Mouse (Mus musculus): ENCODE results near the gene Scgb1a1. TPM values are rescaled to one million over a fixed set of nuclear protein-coding genes. Genes with fewer than 3 reads are reported as not detected.
"Not testable (repeated sequence)": the region's sequence is repeated elsewhere in the genome, so short reads cannot be mapped to it uniquely, and the experiment has no call there.

Scgb1a1 gene
- polyA plus RNA-seq, 1 experiment from 2014 or later: not detected

DNA sequence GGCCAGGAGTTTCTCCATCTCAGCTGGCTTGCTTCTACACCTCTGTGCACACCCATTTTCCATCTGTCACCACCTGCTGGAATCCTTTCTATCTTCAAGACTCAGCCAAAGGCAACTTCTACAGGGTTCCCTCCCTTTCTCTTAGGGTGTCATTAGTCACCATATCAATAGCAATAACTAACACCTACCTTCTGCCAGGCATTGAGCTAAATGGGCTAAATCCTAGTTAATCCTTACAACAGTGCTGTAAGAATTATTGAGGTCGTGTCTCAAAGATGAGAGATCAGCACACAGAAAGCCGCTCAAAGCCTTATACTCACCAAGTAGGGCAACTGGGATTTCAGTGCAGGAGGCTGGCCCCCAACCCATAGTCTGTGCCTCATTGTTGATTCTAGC, 13.3 kb upstream of the Scgb1a1 start:
- H3K9ac ChIP-seq (ENCODE audit: low read depth, low read length): no peak overlapping the region
- H3K4me2 ChIP-seq (ENCODE audit: low read length): no peak overlapping the region
- H3K36me3 ChIP-seq (ENCODE audit: insufficient read depth, low read length): no peaks in the 10 kb centered on the region
- no peaks in the 10 kb centered on the region for H3K9me3 ChIP-seq (replicated peaks; ENCODE audit: low read length)
- no peaks in the 10 kb centered on the region for H3K27me3 ChIP-seq (ENCODE audit: insufficient read depth, low read length)
- DNase-seq (ENCODE audit: low spot score) (no peak), ATAC-seq (replicated peaks; ENCODE audit: low FRiP score, low read depth) (no peak)
- H3K4me3 ChIP-seq (replicated peaks; ENCODE audit: low read depth, low read length): no peak overlapping the region
- 64% methylated on average over 2 of the region's 2 CpGs for WGBS
- H3K27ac ChIP-seq: no peak overlapping the region
- TF ChIP-seq CTCF (IDR thresholded peaks at IDR 0.05; ENCODE audit: low read depth): no peak
- no peaks in the 10 kb centered on the region for H3K4me1 ChIP-seq (replicated peaks; ENCODE audit: insufficient read depth, low read length)

DNA sequence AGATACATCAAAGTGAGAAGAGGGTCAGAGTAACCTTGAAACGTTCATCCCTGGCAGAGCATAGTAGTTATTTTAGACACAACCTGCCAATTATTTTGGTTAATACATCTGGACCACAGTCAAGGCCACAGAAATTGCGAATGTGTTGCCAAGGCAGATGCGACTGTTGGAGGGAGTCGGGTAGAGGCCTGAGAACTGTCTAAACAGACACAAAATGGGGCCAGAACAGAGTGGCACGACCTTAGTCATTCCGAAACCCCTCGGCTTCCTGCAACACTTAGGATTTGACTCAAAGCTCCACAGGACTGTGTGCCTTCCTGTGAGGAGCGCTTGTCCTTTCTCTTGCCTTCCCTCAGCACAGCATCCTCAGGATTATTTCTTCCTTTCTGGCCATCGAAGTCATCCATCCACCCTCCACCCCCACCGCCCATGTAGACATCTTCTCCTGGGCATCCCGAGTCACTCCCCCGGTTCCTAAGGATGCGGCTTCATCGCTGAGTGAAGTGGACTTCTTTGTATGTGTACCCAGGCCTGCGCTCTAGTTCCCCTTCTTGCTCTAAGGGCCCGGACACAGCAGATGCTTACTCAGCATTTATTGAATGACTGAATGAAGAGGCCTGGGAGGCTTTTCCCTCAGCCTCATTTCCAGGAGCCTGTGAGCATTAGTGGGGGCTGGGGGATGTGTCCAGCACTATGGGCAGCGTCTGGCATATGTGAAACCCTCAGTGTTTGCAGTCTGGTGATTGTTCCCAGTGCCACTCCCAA, 12.7 kb upstream of the Scgb1a1 start:
- DNase-seq (ENCODE audit: low spot score) (no peak), ATAC-seq (replicated peaks; ENCODE audit: low FRiP score, low read depth) (no peak)
- H3K27ac ChIP-seq: no peak overlapping the region
- no peaks in the 10 kb centered on the region for H3K36me3 ChIP-seq (ENCODE audit: insufficient read depth, low read length)
- no peak overlapping the region for H3K4me3 ChIP-seq (replicated peaks; ENCODE audit: low read depth, low read length)
- no peak for TF ChIP-seq CTCF (IDR thresholded peaks at IDR 0.05; ENCODE audit: low read depth)
- H3K4me1 ChIP-seq (replicated peaks; ENCODE audit: insufficient read depth, low read length): no peaks in the 10 kb centered on the region
- no peak overlapping the region for H3K9ac ChIP-seq (ENCODE audit: low read depth, low read length)
- no peaks in the 10 kb centered on the region for H3K27me3 ChIP-seq (ENCODE audit: insufficient read depth, low read length)
- no peak overlapping the region for H3K4me2 ChIP-seq (ENCODE audit: low read length)
- H3K9me3 ChIP-seq (replicated peaks; ENCODE audit: low read length): no peaks in the 10 kb centered on the region
- 81% methylated on average over 17 of the region's 17 CpGs for WGBS

DNA sequence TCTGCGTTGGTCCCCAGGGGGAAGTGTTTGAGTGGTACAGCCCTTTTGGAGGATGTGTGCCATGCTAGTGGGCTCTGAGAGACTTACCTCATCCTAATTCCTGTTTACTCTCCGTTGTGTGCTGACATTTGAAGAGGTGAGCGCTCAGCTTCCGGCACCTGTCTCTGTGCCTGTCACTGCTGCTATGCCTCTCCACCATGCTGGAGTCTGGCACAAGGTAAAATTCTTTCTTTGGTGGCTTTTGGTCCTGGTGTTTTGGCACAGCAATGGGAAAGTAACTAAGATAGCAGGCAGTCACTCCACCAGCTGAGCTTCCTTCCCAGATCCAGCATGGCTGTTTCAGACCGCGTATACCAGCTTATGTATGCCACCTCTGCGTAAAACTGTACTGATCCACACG, 12.0 kb upstream of the Scgb1a1 start:
- H3K27me3 ChIP-seq (ENCODE audit: insufficient read depth, low read length): no peaks in the 10 kb centered on the region
- no peak for DNase-seq (ENCODE audit: low spot score)
- no peak overlapping the region for H3K4me3 ChIP-seq (replicated peaks; ENCODE audit: low read depth, low read length)
- no peak overlapping the region for H3K9ac ChIP-seq (ENCODE audit: low read depth, low read length)
- no peak for ATAC-seq (replicated peaks; ENCODE audit: low FRiP score, low read depth)
- H3K4me1 ChIP-seq (replicated peaks; ENCODE audit: insufficient read depth, low read length): no peaks in the 10 kb centered on the region
- WGBS: 90% methylated on average over 8 of the region's 8 CpGs
- no peak for TF ChIP-seq CTCF (IDR thresholded peaks at IDR 0.05; ENCODE audit: low read depth)
- no peaks in the 10 kb centered on the region for H3K9me3 ChIP-seq (replicated peaks; ENCODE audit: low read length)
- no peaks in the 10 kb centered on the region for H3K36me3 ChIP-seq (ENCODE audit: insufficient read depth, low read length)
- H3K27ac ChIP-seq: no peak overlapping the region
- H3K4me2 ChIP-seq (ENCODE audit: low read length): no peak overlapping the region

DNA sequence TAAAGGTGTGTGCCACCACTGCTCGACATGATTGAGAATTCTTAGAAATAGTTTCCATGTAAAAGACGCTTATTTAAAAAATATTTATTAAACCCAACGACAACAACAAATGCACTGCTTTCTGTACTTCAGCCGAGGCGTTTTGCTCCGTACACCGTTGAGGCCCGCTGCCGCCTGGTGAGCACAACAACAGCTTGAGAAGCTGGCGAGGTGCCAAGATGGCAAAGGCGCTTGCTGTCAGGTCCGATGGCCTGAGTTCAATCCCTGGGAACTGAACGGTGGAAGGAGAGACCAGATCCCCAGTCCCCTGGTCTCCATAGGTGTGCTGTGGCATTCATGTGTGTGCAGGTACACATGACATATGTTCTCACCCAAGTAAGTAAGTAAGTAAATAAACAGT, 9.7 kb upstream of the Scgb1a1 start:
- ATAC-seq (replicated peaks; ENCODE audit: low FRiP score, low read depth): no peak
- Histone ChIP-seq H3K4me2 (ENCODE audit: low read length) (no peak overlapping the region), H3K27me3 (ENCODE audit: insufficient read depth, low read length) (no peaks in the 10 kb centered on the region), H3K9me3 (replicated peaks; ENCODE audit: low read length) (no peaks in the 10 kb centered on the region), H3K27ac (no peak overlapping the region), H3K4me3 (replicated peaks; ENCODE audit: low read depth, low read length) (no peak overlapping the region), H3K4me1 (replicated peaks; ENCODE audit: insufficient read depth, low read length) (no peaks in the 10 kb centered on the region), H3K9ac (ENCODE audit: low read depth, low read length) (no peak overlapping the region), H3K36me3 (ENCODE audit: insufficient read depth, low read length) (no peaks in the 10 kb centered on the region)
- TF ChIP-seq CTCF (IDR thresholded peaks at IDR 0.05; ENCODE audit: low read depth): no peak
- no peak for DNase-seq (ENCODE audit: low spot score)
- 77% methylated on average over 13 of the region's 13 CpGs for WGBS

DNA sequence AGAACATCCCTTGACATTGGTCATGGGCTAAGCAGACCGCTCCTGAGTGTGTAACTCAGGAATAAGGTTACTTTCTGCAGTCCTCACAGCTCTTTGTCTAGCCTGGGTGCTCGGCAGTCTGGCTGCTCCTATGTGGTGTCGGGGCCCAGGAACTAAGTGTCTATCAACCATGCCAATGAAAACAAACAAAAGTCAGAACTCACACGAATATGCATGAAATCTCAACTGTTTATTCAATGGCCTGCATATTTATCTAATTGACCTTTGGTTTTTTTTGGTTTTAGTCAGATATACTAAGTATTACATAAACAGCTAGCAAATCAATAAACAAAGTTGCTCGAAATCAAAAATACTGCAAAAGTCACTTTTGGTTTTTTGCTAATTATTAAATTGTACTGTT, 7.4 kb upstream of the Scgb1a1 start:
- no peak overlapping the region for H3K4me2 ChIP-seq (ENCODE audit: low read length)
- no peak overlapping the region for H3K4me3 ChIP-seq (replicated peaks; ENCODE audit: low read depth, low read length)
- no peaks in the 10 kb centered on the region for H3K9me3 ChIP-seq (replicated peaks; ENCODE audit: low read length)
- no peaks in the 10 kb centered on the region for H3K36me3 ChIP-seq (ENCODE audit: insufficient read depth, low read length)
- no peak overlapping the region for H3K9ac ChIP-seq (ENCODE audit: low read depth, low read length)
- ATAC-seq (replicated peaks; ENCODE audit: low FRiP score, low read depth) (no peak), DNase-seq (ENCODE audit: low spot score) (no peak)
- no peak overlapping the region for H3K27ac ChIP-seq
- WGBS: 64% methylated on average over 5 of the region's 5 CpGs
- TF ChIP-seq CTCF (IDR thresholded peaks at IDR 0.05; ENCODE audit: low read depth): no peak
- no peaks in the 10 kb centered on the region for H3K4me1 ChIP-seq (replicated peaks; ENCODE audit: insufficient read depth, low read length)
- no peaks in the 10 kb centered on the region for H3K27me3 ChIP-seq (ENCODE audit: insufficient read depth, low read length)

DNA sequence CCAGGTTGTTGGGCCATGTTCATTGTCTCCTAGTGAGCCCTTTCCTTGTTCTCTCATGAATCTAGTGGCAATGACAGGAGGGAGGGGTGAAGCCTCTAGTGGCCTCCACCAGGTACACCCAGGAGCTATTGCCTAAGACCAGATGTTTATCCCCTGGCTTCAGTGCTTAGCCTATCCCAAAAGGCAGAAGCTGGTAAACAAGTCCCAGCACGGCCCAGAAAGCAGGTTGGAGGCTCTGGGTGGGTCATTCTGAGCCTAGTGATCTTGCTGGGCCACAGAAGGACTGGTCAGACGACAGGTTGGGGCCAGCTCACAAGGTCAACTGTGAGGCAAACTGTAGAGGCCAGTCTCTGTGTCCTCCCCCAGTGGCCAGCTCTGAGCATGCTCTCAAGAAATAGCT, 3.0 kb upstream of the Scgb1a1 start:
- H3K27ac ChIP-seq: no peak overlapping the region
- H3K4me3 ChIP-seq (replicated peaks; ENCODE audit: low read depth, low read length): no peak overlapping the region
- H3K36me3 ChIP-seq (ENCODE audit: insufficient read depth, low read length): no peaks in the 10 kb centered on the region
- H3K9ac ChIP-seq (ENCODE audit: low read depth, low read length): no peak overlapping the region
- H3K4me2 ChIP-seq (ENCODE audit: low read length): no peak overlapping the region
- no peak for TF ChIP-seq CTCF (IDR thresholded peaks at IDR 0.05; ENCODE audit: low read depth)
- no peaks in the 10 kb centered on the region for H3K27me3 ChIP-seq (ENCODE audit: insufficient read depth, low read length)
- no peak for DNase-seq (ENCODE audit: low spot score)
- ATAC-seq (replicated peaks; ENCODE audit: low FRiP score, low read depth): no peak
- no peaks in the 10 kb centered on the region for H3K4me1 ChIP-seq (replicated peaks; ENCODE audit: insufficient read depth, low read length)
- WGBS: 61% methylated on average over 2 of the region's 2 CpGs
- H3K9me3 ChIP-seq (replicated peaks; ENCODE audit: low read length): no peaks in the 10 kb centered on the region

DNA sequence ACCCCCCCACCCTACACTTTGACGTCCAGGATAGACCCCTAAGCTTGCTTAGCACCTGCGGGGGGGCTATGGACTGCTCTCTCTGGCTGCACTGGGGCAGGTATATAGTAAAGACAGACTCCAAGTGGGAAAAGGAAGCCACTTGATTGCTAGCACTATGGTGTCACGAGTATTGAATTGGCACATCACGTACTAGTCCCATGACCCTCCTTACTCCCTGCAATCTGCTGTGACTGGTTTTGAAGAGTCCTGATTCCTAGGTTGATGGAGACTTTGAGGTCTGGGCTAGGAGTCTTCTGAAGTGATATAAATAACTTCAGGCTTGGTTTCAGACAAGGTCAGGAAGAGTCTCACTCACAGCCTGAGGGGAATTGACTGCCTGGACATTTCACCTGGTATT, 2.4 kb upstream of the Scgb1a1 start:
- 74% methylated on average over 4 of the region's 4 CpGs for WGBS
- DNase-seq (ENCODE audit: low spot score) (no peak), ATAC-seq (replicated peaks; ENCODE audit: low FRiP score, low read depth) (no peak)
- Histone ChIP-seq H3K27me3 (ENCODE audit: insufficient read depth, low read length) (no peaks in the 10 kb centered on the region), H3K4me1 (replicated peaks; ENCODE audit: insufficient read depth, low read length) (no peaks in the 10 kb centered on the region), H3K36me3 (ENCODE audit: insufficient read depth, low read length) (no peaks in the 10 kb centered on the region), H3K4me3 (replicated peaks; ENCODE audit: low read depth, low read length) (no peak overlapping the region), H3K27ac (no peak overlapping the region), H3K9me3 (replicated peaks; ENCODE audit: low read length) (no peaks in the 10 kb centered on the region), H3K4me2 (ENCODE audit: low read length) (no peak overlapping the region), H3K9ac (ENCODE audit: low read depth, low read length) (no peak overlapping the region)
- TF ChIP-seq CTCF (IDR thresholded peaks at IDR 0.05; ENCODE audit: low read depth): no peak

DNA sequence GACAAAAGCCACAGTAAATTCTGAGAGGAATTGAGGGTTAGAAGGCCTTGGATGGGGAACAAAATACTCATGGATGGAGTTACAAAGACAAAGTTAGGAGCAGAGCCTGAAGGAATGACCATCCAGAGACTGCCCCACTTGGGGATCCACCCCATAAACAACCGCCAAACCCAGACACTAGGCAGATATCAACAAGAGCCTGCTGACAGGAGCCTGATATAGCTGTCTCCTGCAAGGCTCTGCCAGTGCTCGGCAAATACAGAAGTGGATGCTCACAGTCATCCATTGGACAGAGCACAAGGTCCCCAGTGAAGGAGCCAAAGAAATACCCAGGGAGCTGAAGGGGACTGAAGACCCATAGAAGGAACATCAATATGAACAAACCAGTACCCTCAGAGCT, 3.9 kb downstream of the Scgb1a1 start:
- not testable (repeated sequence) for ATAC-seq (replicated peaks; ENCODE audit: low FRiP score, low read depth); H3K27ac ChIP-seq

More for the DNA sequence above, 3.9 kb downstream of the Scgb1a1 start:
- not testable (repeated sequence) for H3K4me1 ChIP-seq (replicated peaks; ENCODE audit: insufficient read depth, low read length); DNase-seq (ENCODE audit: low spot score); H3K27me3 ChIP-seq (ENCODE audit: insufficient read depth, low read length); H3K4me3 ChIP-seq (replicated peaks; ENCODE audit: low read depth, low read length); H3K36me3 ChIP-seq (ENCODE audit: insufficient read depth, low read length); H3K4me2 ChIP-seq (ENCODE audit: low read length); H3K9ac ChIP-seq (ENCODE audit: low read depth, low read length); H3K9me3 ChIP-seq (replicated peaks; ENCODE audit: low read length)
- WGBS: 67% methylated on average over 2 of the region's 2 CpGs

All from kidney, postnatal 0 days (tissue).